Mouse (Mus musculus) megakaryocyte-erythroid progenitor cell, adult 5-6 weeks (primary cell): ENCODE measurements around the gene Emx1. TPM values are rescaled to one million over a fixed set of nuclear protein-coding genes. Genes with fewer than 3 reads are reported as not detected.

Source experiments
- ATAC-seq: replicated peaks from 2 replicates; pipeline ENCODE4 v1.8.0; 2016; ENCODE audit warnings: mild to moderate bottlenecking, inconsistent platforms; ENCODE audit not compliant: severe bottlenecking, poor library complexity, low FRiP score, low TSS enrichment
- total RNA-seq, 2 experiments: library from RNA; stranded (forward) in 1 of 2; stranded (reverse) in 1 of 2; fragments of 200-1000, 215-1000 nt in 1 of 2; fragments of >200 nt in 1 of 2; fragmentation: Nextera tagmentation in 1 of 2; gene quantifications; 2 replicates each; pipeline ENCODE4 v1.2.3; 2014 to 2017

Gene Emx1
- total RNA-seq, 2 experiments from 2014 or later, result not detected

GRCm38 (mm10) chr6:85188256-85189110 lies 1.2 kb downstream of the Emx1 start:
- ATAC-seq, result no peak

- ATAC-seq, result no peak
These were observed 2.1 kb downstream of the Emx1 start for GRCm38 (mm10) chr6:85189361-85189760.

- no peak for ATAC-seq
These were observed 2.8 kb downstream of the Emx1 start for GRCm38 (mm10) chr6:85189911-85190591.

GRCm38 (mm10) chr6:85190671-85191070 lies 3.4 kb downstream of the Emx1 start:
- ATAC-seq, result no peak

- no peak for ATAC-seq
These were observed 4.7 kb downstream of the Emx1 start for GRCm38 (mm10) chr6:85191751-85192440.

GRCm38 (mm10) chr6:85193381-85194318 lies 6.4 kb downstream of the Emx1 start:
- no peak for ATAC-seq

- no peak for ATAC-seq
These were observed 10.7 kb downstream of the Emx1 start for GRCm38 (mm10) chr6:85197951-85198350.

- ATAC-seq, result no peak
These were observed 19.1 kb downstream of the Emx1 start for GRCm38 (mm10) chr6:85206182-85206938.

GRCm38 (mm10) chr6:85206939-85207285 lies 19.7 kb downstream of the Emx1 start:
- ATAC-seq, result no peak

- ATAC-seq, result no peak
These were observed 20.1 kb downstream of the Emx1 start for GRCm38 (mm10) chr6:85207345-85207744.

GRCm38 (mm10) chr6:85209226-85209967 lies 22.2 kb downstream of the Emx1 start:
- ATAC-seq, result no peak

GRCm38 (mm10) chr6:85210686-85211085 lies 23.4 kb downstream of the Emx1 start:
- no peak for ATAC-seq

- no peak for ATAC-seq
These were observed 31.0 kb downstream of the Emx1 start for GRCm38 (mm10) chr6:85218251-85218650.

GRCm38 (mm10) chr6:85218684-85219445 lies 31.6 kb downstream of the Emx1 start:
- no peak for ATAC-seq

GRCm38 (mm10) chr6:85219706-85220105 lies 32.5 kb downstream of the Emx1 start:
- no peak for ATAC-seq

- no peak for ATAC-seq
These were observed 33.7 kb downstream of the Emx1 start for GRCm38 (mm10) chr6:85220917-85221316.

GRCm38 (mm10) chr6:85222551-85222950 lies 35.3 kb downstream of the Emx1 start:
- ATAC-seq, result no peak
